ENCODE assay signal across 20 mouse cellular contexts in genomic region chr5:130031410-130032390, GRCm38 (mm10). TPM values are rescaled to one million over a fixed set of nuclear protein-coding genes. Genes with fewer than 3 reads are reported as not detected.
DNase-seq lines count a peak whose midpoint lies in the region; ATAC-seq and TF ChIP-seq lines count a peak whose summit lies in the region.
"Had no signal": no experiment of that assay in that cellular context is flagged by ENCODE, and none has a peak within 500 bp of the region (broad histone marks: within the 10 kb centered on the region; RNA-seq: fewer than 3 reads in every experiment).

No protein-coding gene starts in this region.

- peaks cover 7% of the 10 kb centered on the region; the same call in 1 of the 2 replicates for H3K36me3 ChIP-seq in liver, adult 2 months (ENCODE audit: control insufficient read depth, insufficient read depth, low read length)
- peaks cover 5% of the 10 kb centered on the region; the same call in 1 of the 2 replicates for H3K36me3 ChIP-seq in liver, embryonic 11.5 days (ENCODE audit: control insufficient read depth, insufficient read depth, low read length)
- 0 out of 2 replicates have a peak, but pooled peaks cover 2% of the 10 kb centered on the region for H3K36me3 ChIP-seq in ES-Bruce4 (ENCODE audit: control insufficient read depth, insufficient read depth, low read length, poor library complexity, severe bottlenecking)

- H3K4me3 ChIP-seq in liver, adult 2 months (ENCODE audit: insufficient read depth, low read depth, low read length) = peak overlapping the region; percentile 43; the same call in 1 of the 2 replicates
- no peak overlapping the region for H3K4me3 ChIP-seq in liver, embryonic 11.5 days (ENCODE audit: low read depth, low read length)
- peak overlapping the region; percentile 32; the same call in 1 of the 2 replicates for H3K4me3 ChIP-seq in ES-Bruce4 (ENCODE audit: low read depth, low read length)
- H3K4me3 ChIP-seq: embryonic facial prominence, embryonic 12.5 days; forebrain, embryonic 15.5 days; heart, adult 2 months had no signal

- 29% methylated on average over 19 of the region's 19 CpGs for WGBS in liver, adult 2 months
- WGBS in liver, embryonic 11.5 days = 90% methylated on average over 19 of the region's 19 CpGs

- peak; percentile 99 for DNase-seq in liver, adult 2 months (ENCODE audit: extremely low read depth, low read depth, low spot score)
- DNase-seq in liver, embryonic 11.5 days (ENCODE audit: low spot score) = no peak
- DNase-seq in 416B (ENCODE audit: low read depth) = peak; percentile 30
- DNase-seq in adrenal gland, postnatal 14 days = peak; percentile 81
- no peak for DNase-seq in cerebellum, postnatal 10 days
- DNase-seq in thymus, postnatal 14 days = no peak
- DNase-seq in Muller cell, postnatal 12 days (ENCODE audit: inconsistent ontology term) = no peak
- DNase-seq: cerebellum, adult 2 months; gastrocnemius, postnatal 14 days; heart, adult 2 months; kidney, adult 9 months; left cerebral cortex, postnatal 4 days; thymus, postnatal 25 days had no signal

- no peaks in the 10 kb centered on the region for H3K27me3 ChIP-seq in liver, adult 2 months (ENCODE audit: control insufficient read depth, insufficient read depth, low read length)
- H3K27me3 ChIP-seq in liver, embryonic 11.5 days (replicated peaks; ENCODE audit: control insufficient read depth, insufficient read depth, low read length) = no peaks in the 10 kb centered on the region
- no peaks in the 10 kb centered on the region for H3K27me3 ChIP-seq in ES-Bruce4 (ENCODE audit: control insufficient read depth, insufficient read depth, low read length, poor library complexity, severe bottlenecking)
- H3K27me3 ChIP-seq: embryonic facial prominence, embryonic 12.5 days; forebrain, embryonic 15.5 days had no signal

- H3K27ac ChIP-seq in liver, adult 2 months (replicated peaks; ENCODE audit: insufficient read depth, low read depth, low read length) = peak overlapping the region; percentile 98
- H3K27ac ChIP-seq in liver, embryonic 11.5 days (ENCODE audit: low read depth, low read length) = no peak overlapping the region
- H3K27ac ChIP-seq in ES-Bruce4 (ENCODE audit: insufficient read depth, low read length) = no peak overlapping the region
- H3K27ac ChIP-seq: embryonic facial prominence, embryonic 12.5 days; forebrain, embryonic 15.5 days; heart, adult 2 months; liver, embryonic 14.5 days; stomach, postnatal 0 days had no signal

- peak overlapping the region; percentile 84 for H3K9ac ChIP-seq in liver, adult 2 months (ENCODE audit: low read depth, low read length)
- H3K9ac ChIP-seq in liver, embryonic 11.5 days (ENCODE audit: low read depth, low read length) = no peak overlapping the region
- 0 out of 2 replicates have a peak overlapping the region, but pooled peaks have one; percentile 14 for H3K9ac ChIP-seq in ES-Bruce4 (ENCODE audit: low read depth, poor library complexity, severe bottlenecking)
- H3K9ac ChIP-seq: embryonic facial prominence, embryonic 12.5 days; forebrain, embryonic 15.5 days; liver, embryonic 14.5 days had no signal

- TF ChIP-seq CTCF in liver, adult 2 months (IDR thresholded peaks at IDR 0.05; ENCODE audit: low read depth, low read length) = no peak
- TF ChIP-seq CTCF in ES-Bruce4 (IDR thresholded peaks at IDR 0.05; ENCODE audit: low read depth, low read length) = no peak

- no peak for ATAC-seq in liver, embryonic 11.5 days (replicated peaks; ENCODE audit: low FRiP score)
- ATAC-seq: forebrain, embryonic 15.5 days; inflammation-experienced regulatory T-cells, adult 6 months had no signal

- TF ChIP-seq POLR2A in liver, adult 2 months (IDR thresholded peaks at IDR 0.05; ENCODE audit: extremely low read depth, insufficient read depth, low read length) = no peak
- TF ChIP-seq POLR2A in ES-Bruce4 (IDR thresholded peaks at IDR 0.05; ENCODE audit: insufficient read depth, low read length) = no peak

- H3K79me2 ChIP-seq in liver, adult 2 months (ENCODE audit: control insufficient read depth, insufficient read depth, low read length) = no peaks in the 10 kb centered on the region; the same call in 1 of the 2 replicates

- peaks cover 22% of the 10 kb centered on the region for H3K4me1 ChIP-seq in liver, adult 2 months (ENCODE audit: control insufficient read depth, insufficient read depth, low read length)
- peaks cover 16% of the 10 kb centered on the region for H3K4me1 ChIP-seq in liver, embryonic 11.5 days (replicated peaks; ENCODE audit: control insufficient read depth, insufficient read depth, low read length)
- no peaks in the 10 kb centered on the region for H3K4me1 ChIP-seq in ES-Bruce4 (ENCODE audit: control insufficient read depth, insufficient read depth, low read length)

- H3K9me3 ChIP-seq in liver, embryonic 11.5 days (ENCODE audit: control insufficient read depth, low read length) = no peaks in the 10 kb centered on the region
- no peaks in the 10 kb centered on the region for H3K9me3 ChIP-seq in ES-Bruce4 (replicated peaks; ENCODE audit: control insufficient read depth, insufficient read depth, low read length, poor library complexity, severe bottlenecking)
- H3K9me3 ChIP-seq: embryonic facial prominence, embryonic 12.5 days; forebrain, embryonic 15.5 days; G1E had no signal

- H3K4me2 ChIP-seq in liver, embryonic 11.5 days = no peak overlapping the region
- H3K4me2 ChIP-seq: embryonic facial prominence, embryonic 12.5 days; forebrain, embryonic 15.5 days had no signal

- no peak for TF ChIP-seq EP300 in ES-Bruce4 (IDR thresholded peaks at IDR 0.05; ENCODE audit: insufficient read depth, low read depth, low read length)

RNA-seq across cellular contexts. Expression of gene Crcp, which starts 2.6 kb away (rescaled TPM):
- total RNA-seq in liver, adult 2 months (2014; rRNA removed) = 27.8 and 33.6 TPM in 2 replicates
- 11.8 and 14.7 TPM in 2 replicates for polyA plus RNA-seq in liver, adult 2 months (2012; rRNA removed)
- polyA plus RNA-seq in liver, embryonic 11.5 days (2014; fragmentation: Nextera tagmentation; extraction: Ambion mirVana) = 30.8 and 34.8 TPM in 2 replicates
- 25.7 and 30.0 TPM in 2 replicates for polyA plus RNA-seq in ES-Bruce4 (2011; ENCODE audit: insufficient read depth, insufficient read length, low read depth, missing spikeins)
- 35.9 and 38.6 TPM in 2 replicates for total RNA-seq in adrenal gland, postnatal 14 days (2021)

RNA-seq across cellular contexts. Expression of gene Asl, which starts 2.7 kb away (rescaled TPM):
- 683 and 898 TPM in 2 replicates for total RNA-seq in liver, adult 2 months (2014; rRNA removed)
- polyA plus RNA-seq in liver, adult 2 months (2012; rRNA removed) = 622 and 696 TPM in 2 replicates
- 51.8 and 61.0 TPM in 2 replicates for polyA plus RNA-seq in liver, embryonic 11.5 days (2014; fragmentation: Nextera tagmentation; extraction: Ambion mirVana)
- polyA plus RNA-seq in ES-Bruce4 (2011; ENCODE audit: insufficient read depth, insufficient read length, low read depth, missing spikeins) = 60.7 and 63.4 TPM in 2 replicates
- 131 and 168 TPM in 2 replicates for total RNA-seq in adrenal gland, postnatal 14 days (2021)

RNA-seq across cellular contexts. Expression of gene Gusb, which starts 28.9 kb away (rescaled TPM):
- total RNA-seq in liver, adult 2 months (2014; rRNA removed) = 13.6 and 21.1 TPM in 2 replicates
- 17.6 and 18.6 TPM in 2 replicates for polyA plus RNA-seq in liver, adult 2 months (2012; rRNA removed)
- polyA plus RNA-seq in liver, embryonic 11.5 days (2014; fragmentation: Nextera tagmentation; extraction: Ambion mirVana) = 82.5 and 89.9 TPM in 2 replicates
- polyA plus RNA-seq in ES-Bruce4 (2011; ENCODE audit: insufficient read depth, insufficient read length, low read depth, missing spikeins) = 11.5 and 13.3 TPM in 2 replicates
- 40.0 and 41.2 TPM in 2 replicates for total RNA-seq in adrenal gland, postnatal 14 days (2021)

RNA-seq across cellular contexts. Expression of gene Tpst1, which starts 41.4 kb away (rescaled TPM):
- 15.6 and 20.1 TPM in 2 replicates for total RNA-seq in liver, adult 2 months (2014; rRNA removed)
- polyA plus RNA-seq in liver, adult 2 months (2012; rRNA removed) = 9.3 and 10.8 TPM in 2 replicates
- polyA plus RNA-seq in liver, embryonic 11.5 days (2014; fragmentation: Nextera tagmentation; extraction: Ambion mirVana) = 54.0 and 58.2 TPM in 2 replicates
- polyA plus RNA-seq in ES-Bruce4 (2011; ENCODE audit: insufficient read depth, insufficient read length, low read depth, missing spikeins) = 35.6 and 44.8 TPM in 2 replicates
- total RNA-seq in adrenal gland, postnatal 14 days (2021) = 32.5 and 35.5 TPM in 2 replicates
- polyA plus RNA-seq: G1E had no signal

Comparison
In these comparisons a context has a peak if more than half of its experiments do, and no peak if none do; other contexts are left out.
1. DNase-seq: peak in liver, adult 2 months (single experiment), 416B (single experiment) and adrenal gland, postnatal 14 days (single experiment); none in liver, embryonic 11.5 days (single experiment), cerebellum, postnatal 10 days (0 of 2), thymus, postnatal 14 days (single experiment) and Muller cell, postnatal 12 days (single experiment).